Mouse (Mus musculus): ENCODE measurements around the gene Gm9508. TPM values are rescaled to one million over a fixed set of nuclear protein-coding genes. Genes with fewer than 3 reads are reported as not detected.
"Not testable (repeated sequence)": the region's sequence is repeated elsewhere in the genome, so short reads cannot be mapped to it uniquely, and the experiment has no call there.

The Gm9508 gene
- polyA plus RNA-seq (2014; fragmentation: Nextera tagmentation; extraction: Ambion mirVana), result not detected in 2 replicates

- 30% methylated on average over 4 of the region's 4 CpGs for WGBS
Measured at GRCm38 (mm10) chr10:77697133-77697532, at the start of gene Gm9508. TSS of gene Gm9508 (minus strand) at chr10:77697233.

GRCm38 (mm10) chr10:77741924-77742688 lies 45.1 kb upstream of the Gm9508 start, which contains the start of gene Gm18596:
TSS of gene Gm18596 (minus strand) at chr10:77742638.
- H3K27ac ChIP-seq (ENCODE audit: low read depth, low read length); ATAC-seq (ENCODE audit: low FRiP score, low TSS enrichment); H3K36me3 ChIP-seq (ENCODE audit: control insufficient read depth, insufficient read depth, low read length); H3K4me2 ChIP-seq (replicated peaks; ENCODE audit: low read depth, low read length); H3K9ac ChIP-seq (ENCODE audit: low read depth, low read length); H3K4me3 ChIP-seq (ENCODE audit: low read length); H3K9me3 ChIP-seq (ENCODE audit: control insufficient read depth, low read length); H3K27me3 ChIP-seq (ENCODE audit: control insufficient read depth, insufficient read depth, low read length); H3K4me1 ChIP-seq (ENCODE audit: control insufficient read depth, insufficient read depth, low read length): not testable (repeated sequence)
- 55% methylated on average over 4 of the region's 5 CpGs for WGBS

More at GRCm38 (mm10) chr10:77697133-77697532, at the start of gene Gm9508:
- Histone ChIP-seq H3K36me3 (ENCODE audit: control insufficient read depth, insufficient read depth, low read length) (no peaks in the 10 kb centered on the region), H3K27ac (ENCODE audit: low read depth, low read length) (no peak within 1 kb of the TSS), H3K9me3 (ENCODE audit: control insufficient read depth, low read length) (no peaks in the 10 kb centered on the region), H3K4me3 (ENCODE audit: low read length) (no peak within 1 kb of the TSS), H3K4me1 (ENCODE audit: control insufficient read depth, insufficient read depth, low read length) (no peaks in the 10 kb centered on the region), H3K4me2 (replicated peaks; ENCODE audit: low read depth, low read length) (no peak within 1 kb of the TSS), H3K27me3 (ENCODE audit: control insufficient read depth, insufficient read depth, low read length) (no peaks in the 10 kb centered on the region), H3K9ac (ENCODE audit: low read depth, low read length) (no peak within 1 kb of the TSS)
- ATAC-seq (ENCODE audit: low FRiP score, low TSS enrichment), result no peak

- peaks cover 9% of the 10 kb centered on the region; the same call in 1 of the 2 replicates for H3K9me3 ChIP-seq (ENCODE audit: control insufficient read depth, low read length)
- H3K4me2 ChIP-seq (replicated peaks; ENCODE audit: low read depth, low read length), result no peak overlapping the region
- no peaks in the 10 kb centered on the region for H3K36me3 ChIP-seq (ENCODE audit: control insufficient read depth, insufficient read depth, low read length)
- no peak overlapping the region for H3K9ac ChIP-seq (ENCODE audit: low read depth, low read length)
- 89% methylated on average over 4 of the region's 4 CpGs for WGBS
- no peaks in the 10 kb centered on the region for H3K4me1 ChIP-seq (ENCODE audit: control insufficient read depth, insufficient read depth, low read length)
- ATAC-seq (ENCODE audit: low FRiP score, low TSS enrichment), result no peak
- H3K4me3 ChIP-seq (ENCODE audit: low read length), result no peak overlapping the region
- no peak overlapping the region for H3K27ac ChIP-seq (ENCODE audit: low read depth, low read length)
- no peaks in the 10 kb centered on the region for H3K27me3 ChIP-seq (ENCODE audit: control insufficient read depth, insufficient read depth, low read length)
Measured at GRCm38 (mm10) chr10:77738929-77739328, 41.9 kb upstream of the Gm9508 start.

GRCm38 (mm10) chr10:77735928-77736327 lies 38.9 kb upstream of the Gm9508 start:
- Histone ChIP-seq H3K4me2 (replicated peaks; ENCODE audit: low read depth, low read length) (no peak overlapping the region), H3K9ac (ENCODE audit: low read depth, low read length) (no peak overlapping the region)
- WGBS, result 85% methylated on average over 1 of the region's 1 CpGs

GRCm38 (mm10) chr10:77729241-77729640 lies 32.2 kb upstream of the Gm9508 start:
- no peak overlapping the region for H3K27ac ChIP-seq (ENCODE audit: low read depth, low read length)
- WGBS, result 54% methylated on average over 4 of the region's 4 CpGs

More at GRCm38 (mm10) chr10:77735928-77736327, 38.9 kb upstream of the Gm9508 start:
- Histone ChIP-seq H3K27ac (ENCODE audit: low read depth, low read length) (no peak overlapping the region), H3K4me1 (ENCODE audit: control insufficient read depth, insufficient read depth, low read length) (no peaks in the 10 kb centered on the region), H3K9me3 (ENCODE audit: control insufficient read depth, low read length) (peaks cover 9% of the 10 kb centered on the region; the same call in 1 of the 2 replicates), H3K4me3 (ENCODE audit: low read length) (no peak overlapping the region), H3K36me3 (ENCODE audit: control insufficient read depth, insufficient read depth, low read length) (no peaks in the 10 kb centered on the region), H3K27me3 (ENCODE audit: control insufficient read depth, insufficient read depth, low read length) (no peaks in the 10 kb centered on the region)
- no peak for ATAC-seq (ENCODE audit: low FRiP score, low TSS enrichment)

GRCm38 (mm10) chr10:77728280-77728679 lies 31.2 kb upstream of the Gm9508 start:
- Histone ChIP-seq H3K27me3 (ENCODE audit: control insufficient read depth, insufficient read depth, low read length) (no peaks in the 10 kb centered on the region), H3K9me3 (ENCODE audit: control insufficient read depth, low read length) (no peaks in the 10 kb centered on the region), H3K27ac (ENCODE audit: low read depth, low read length) (no peak overlapping the region), H3K4me1 (ENCODE audit: control insufficient read depth, insufficient read depth, low read length) (no peaks in the 10 kb centered on the region), H3K4me3 (ENCODE audit: low read length) (no peak overlapping the region), H3K9ac (ENCODE audit: low read depth, low read length) (no peak overlapping the region), H3K36me3 (ENCODE audit: control insufficient read depth, insufficient read depth, low read length) (no peaks in the 10 kb centered on the region), H3K4me2 (replicated peaks; ENCODE audit: low read depth, low read length) (no peak overlapping the region)
- 60% methylated on average over 4 of the region's 4 CpGs for WGBS
- ATAC-seq (ENCODE audit: low FRiP score, low TSS enrichment), result no peak

More at GRCm38 (mm10) chr10:77729241-77729640, 32.2 kb upstream of the Gm9508 start:
- H3K9me3 ChIP-seq (ENCODE audit: control insufficient read depth, low read length), result no peaks in the 10 kb centered on the region; the same call in 1 of the 2 replicates
- no peak for ATAC-seq (ENCODE audit: low FRiP score, low TSS enrichment)
- H3K4me3 ChIP-seq (ENCODE audit: low read length), result no peak overlapping the region
- H3K4me2 ChIP-seq (replicated peaks; ENCODE audit: low read depth, low read length), result no peak overlapping the region
- H3K4me1 ChIP-seq (ENCODE audit: control insufficient read depth, insufficient read depth, low read length), result no peaks in the 10 kb centered on the region
- no peaks in the 10 kb centered on the region for H3K36me3 ChIP-seq (ENCODE audit: control insufficient read depth, insufficient read depth, low read length)
- no peaks in the 10 kb centered on the region for H3K27me3 ChIP-seq (ENCODE audit: control insufficient read depth, insufficient read depth, low read length)
- no peak overlapping the region for H3K9ac ChIP-seq (ENCODE audit: low read depth, low read length)

- 45% methylated on average over 3 of the region's 3 CpGs for WGBS
- H3K4me2 ChIP-seq (replicated peaks; ENCODE audit: low read depth, low read length), result no peak within 1 kb of the TSS
- ATAC-seq (ENCODE audit: low FRiP score, low TSS enrichment), result no peak
Measured at GRCm38 (mm10) chr10:77726186-77726585, 29.2 kb upstream of the Gm9508 start, which contains the start of gene Gm10100. TSS of gene Gm10100 (plus strand) at chr10:77726486.

GRCm38 (mm10) chr10:77724855-77725254 lies 27.8 kb upstream of the Gm9508 start:
- no peaks in the 10 kb centered on the region for H3K4me1 ChIP-seq (ENCODE audit: control insufficient read depth, insufficient read depth, low read length)
- H3K36me3 ChIP-seq (ENCODE audit: control insufficient read depth, insufficient read depth, low read length), result no peaks in the 10 kb centered on the region
- H3K4me2 ChIP-seq (replicated peaks; ENCODE audit: low read depth, low read length), result no peak overlapping the region
- H3K27me3 ChIP-seq (ENCODE audit: control insufficient read depth, insufficient read depth, low read length), result no peaks in the 10 kb centered on the region
- WGBS, result 72% methylated on average over 8 of the region's 8 CpGs
- H3K9ac ChIP-seq (ENCODE audit: low read depth, low read length), result no peak overlapping the region
- H3K9me3 ChIP-seq (ENCODE audit: control insufficient read depth, low read length), result no peaks in the 10 kb centered on the region
- H3K27ac ChIP-seq (ENCODE audit: low read depth, low read length), result no peak overlapping the region
- ATAC-seq (ENCODE audit: low FRiP score, low TSS enrichment), result no peak
- H3K4me3 ChIP-seq (ENCODE audit: low read length), result no peak overlapping the region

More at GRCm38 (mm10) chr10:77726186-77726585, 29.2 kb upstream of the Gm9508 start, which contains the start of gene Gm10100:
- Histone ChIP-seq H3K36me3 (ENCODE audit: control insufficient read depth, insufficient read depth, low read length) (no peaks in the 10 kb centered on the region), H3K4me3 (ENCODE audit: low read length) (no peak within 1 kb of the TSS), H3K27me3 (ENCODE audit: control insufficient read depth, insufficient read depth, low read length) (no peaks in the 10 kb centered on the region), H3K27ac (ENCODE audit: low read depth, low read length) (no peak within 1 kb of the TSS), H3K9ac (ENCODE audit: low read depth, low read length) (no peak within 1 kb of the TSS), H3K4me1 (ENCODE audit: control insufficient read depth, insufficient read depth, low read length) (no peaks in the 10 kb centered on the region), H3K9me3 (ENCODE audit: control insufficient read depth, low read length) (no peaks in the 10 kb centered on the region)

- ATAC-seq (ENCODE audit: low FRiP score, low TSS enrichment); H3K4me1 ChIP-seq (ENCODE audit: control insufficient read depth, insufficient read depth, low read length); H3K9ac ChIP-seq (ENCODE audit: low read depth, low read length); H3K27me3 ChIP-seq (ENCODE audit: control insufficient read depth, insufficient read depth, low read length); H3K27ac ChIP-seq (ENCODE audit: low read depth, low read length); H3K36me3 ChIP-seq (ENCODE audit: control insufficient read depth, insufficient read depth, low read length); H3K9me3 ChIP-seq (ENCODE audit: control insufficient read depth, low read length); H3K4me2 ChIP-seq (replicated peaks; ENCODE audit: low read depth, low read length); H3K4me3 ChIP-seq (ENCODE audit: low read length): not testable (repeated sequence)
- 87% methylated on average over 1 of the region's 1 CpGs for WGBS
Measured at GRCm38 (mm10) chr10:77720299-77720698, 23.3 kb upstream of the Gm9508 start, which contains the start of gene Krtap12-1. TSS of gene Krtap12-1 (plus strand) at chr10:77720599.
